Mouse (Mus musculus): ENCODE measurements around the gene Dnajb13. TPM values are rescaled to one million over a fixed set of nuclear protein-coding genes. Genes with fewer than 3 reads are reported as not detected.
"Not testable (repeated sequence)": the region's sequence is repeated elsewhere in the genome, so short reads cannot be mapped to it uniquely, and the experiment has no call there.

Gene Dnajb13
- total and polyA plus RNA-seq, 3 experiments = 0.17 to 0.24 (median 0.20) TPM

DNA sequence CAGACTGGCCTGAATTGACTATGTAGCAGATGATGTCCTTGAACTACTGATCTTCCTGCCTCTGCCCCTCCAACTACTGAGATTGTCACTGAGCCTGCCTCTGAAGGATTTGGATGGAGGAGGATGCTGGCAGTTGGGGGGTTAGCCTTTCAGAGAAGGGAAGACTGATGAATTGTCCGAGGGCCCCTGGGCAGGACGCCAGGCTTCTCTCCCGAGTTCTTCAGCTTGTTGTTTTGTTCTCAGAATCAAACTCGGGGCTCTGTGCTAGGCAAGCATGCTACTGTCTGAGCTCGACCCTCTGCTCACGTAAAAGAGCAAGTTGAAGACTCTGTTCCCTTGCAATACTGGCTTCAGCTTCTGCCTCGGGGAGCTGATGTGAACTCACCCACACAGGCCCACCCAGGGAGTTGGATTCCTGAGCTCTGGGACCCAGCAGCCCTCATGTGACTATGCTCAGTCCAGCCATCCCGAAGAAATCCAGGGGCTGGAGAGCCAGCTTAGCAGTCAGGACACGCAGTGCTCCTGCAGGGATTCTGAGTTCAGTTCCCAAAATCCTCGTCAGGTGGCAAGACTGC lies 26.2 kb downstream of the Dnajb13 start:
- no peak for DNase-seq

DNA sequence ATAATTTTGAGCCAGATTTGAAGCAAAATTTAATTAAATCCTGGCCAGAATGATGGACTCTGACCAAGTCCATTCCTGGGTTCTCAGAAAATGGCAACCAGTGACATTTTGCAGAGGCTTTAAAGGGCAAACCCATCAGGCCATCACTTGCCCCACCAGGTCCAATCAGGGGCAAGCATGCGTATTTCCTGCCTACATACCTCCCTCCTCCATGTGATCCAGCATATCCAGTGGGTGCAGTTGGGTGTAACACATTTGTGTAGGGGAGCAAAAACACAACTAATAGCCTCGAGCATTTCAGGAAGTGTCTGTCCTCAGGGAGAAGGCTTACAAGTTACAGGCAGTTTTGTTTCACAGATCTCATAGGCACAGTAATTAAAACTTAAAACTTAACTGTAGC lies 27.5 kb downstream of the Dnajb13 start:
- no peak for DNase-seq

DNA sequence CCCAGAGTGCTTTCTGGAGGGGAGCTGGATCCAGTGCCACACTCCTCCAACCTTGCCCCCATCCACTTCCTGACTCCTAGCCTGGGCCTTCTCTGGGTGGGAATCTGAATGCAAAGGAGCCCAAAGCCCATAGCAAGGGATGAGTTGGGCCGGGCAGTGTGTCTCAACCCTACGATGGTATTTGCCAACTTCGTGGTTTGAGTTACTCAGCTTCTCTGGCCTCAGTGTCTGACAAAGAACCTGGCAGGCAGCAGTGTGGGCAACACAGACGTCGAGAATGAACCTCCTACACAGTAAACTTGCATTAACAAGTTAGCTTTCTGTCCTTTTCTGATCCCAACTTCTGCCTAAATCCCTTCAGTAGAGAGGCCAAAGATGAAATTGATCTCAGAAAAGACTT lies 30.3 kb downstream of the Dnajb13 start:
- peak; percentile 62 for DNase-seq

DNA sequence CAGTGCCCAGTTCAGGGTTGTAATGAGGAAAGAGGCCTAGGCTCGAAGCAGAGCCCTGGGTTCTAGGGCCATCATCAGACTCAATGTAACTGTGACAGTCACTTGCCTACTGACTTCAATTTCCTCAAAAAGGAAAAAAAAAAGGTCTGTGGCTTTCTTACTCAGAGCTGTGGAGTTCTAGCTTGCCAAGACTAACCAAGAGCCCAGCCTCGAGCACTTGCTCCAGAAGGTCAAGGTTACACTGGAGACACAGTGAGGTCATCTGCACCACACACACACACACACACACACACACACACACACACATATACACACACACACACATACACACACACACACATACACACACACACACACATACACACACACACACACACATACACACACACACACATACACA lies 32.7 kb downstream of the Dnajb13 start:
- DNase-seq = not testable (repeated sequence)

DNA sequence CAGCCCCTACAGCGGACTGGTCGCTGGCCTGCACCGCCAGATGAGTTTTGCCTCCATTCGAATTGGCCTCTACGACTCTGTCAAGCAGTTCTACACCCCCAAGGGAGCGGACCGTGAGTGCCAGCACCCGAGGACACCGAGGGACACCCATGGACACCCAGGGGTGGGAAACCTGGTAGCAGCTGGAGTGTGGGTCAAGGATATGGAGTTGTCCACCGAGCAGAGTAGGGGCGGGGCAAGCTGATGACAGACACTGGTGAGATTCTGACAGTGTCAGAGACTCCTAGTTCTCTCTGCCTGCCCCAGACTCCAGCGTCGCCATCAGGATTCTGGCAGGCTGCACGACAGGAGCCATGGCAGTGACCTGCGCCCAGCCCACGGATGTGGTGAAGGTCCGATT lies 34.6 kb downstream of the Dnajb13 start:
- no peak for DNase-seq

DNA sequence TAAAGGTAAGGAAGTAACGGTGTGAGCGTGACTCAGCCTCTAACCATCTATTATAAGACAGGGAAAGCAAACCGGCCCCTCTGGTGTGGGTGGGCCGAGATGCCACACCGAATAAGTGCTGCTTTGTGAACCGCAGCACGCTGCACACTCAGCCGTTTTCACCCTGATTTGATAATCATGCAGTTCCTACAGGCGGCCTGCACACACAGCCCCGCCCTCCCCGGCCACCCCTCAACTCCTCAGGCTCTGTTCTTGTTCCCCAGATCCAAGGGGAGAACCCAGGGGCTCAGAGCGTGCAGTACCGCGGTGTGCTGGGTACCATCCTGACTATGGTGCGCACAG lies 35.0 kb downstream of the Dnajb13 start:
- DNase-seq = no peak

DNA sequence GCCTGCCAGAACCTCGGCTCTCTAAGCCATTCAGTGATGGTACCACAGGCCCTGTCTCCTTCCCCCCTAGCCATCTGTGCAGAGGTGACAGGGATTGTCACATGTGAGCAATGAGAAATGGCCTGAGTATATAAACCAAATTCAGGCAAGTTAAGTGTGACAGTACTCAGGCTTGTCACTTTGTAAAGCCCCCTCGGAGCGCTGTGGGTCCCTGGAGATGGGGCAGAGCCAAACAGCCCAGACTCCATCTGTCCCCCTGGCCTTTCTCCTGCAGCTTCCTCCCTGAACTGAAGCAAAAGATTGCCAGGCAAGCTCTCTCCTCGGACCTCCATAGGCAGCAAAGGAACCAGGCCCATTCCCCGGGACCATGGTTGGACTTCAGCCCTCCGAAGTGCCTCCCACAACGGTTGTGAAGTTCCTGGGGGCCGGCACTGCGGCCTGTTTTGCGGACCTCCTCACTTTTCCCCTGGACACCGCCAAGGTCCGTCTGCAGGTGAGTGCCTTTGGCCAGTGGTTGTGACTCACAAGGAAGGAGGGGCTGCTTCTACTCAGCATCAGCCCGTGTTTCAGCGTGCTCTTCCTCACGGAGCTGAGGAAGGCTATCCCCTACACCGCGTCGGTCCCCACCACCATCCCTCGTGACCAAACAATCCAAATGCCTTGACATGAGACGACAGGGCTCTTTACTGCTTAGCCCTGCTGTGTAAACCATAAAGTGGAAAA lies 35.5 kb downstream of the Dnajb13 start:
- DNase-seq = no peak

DNA sequence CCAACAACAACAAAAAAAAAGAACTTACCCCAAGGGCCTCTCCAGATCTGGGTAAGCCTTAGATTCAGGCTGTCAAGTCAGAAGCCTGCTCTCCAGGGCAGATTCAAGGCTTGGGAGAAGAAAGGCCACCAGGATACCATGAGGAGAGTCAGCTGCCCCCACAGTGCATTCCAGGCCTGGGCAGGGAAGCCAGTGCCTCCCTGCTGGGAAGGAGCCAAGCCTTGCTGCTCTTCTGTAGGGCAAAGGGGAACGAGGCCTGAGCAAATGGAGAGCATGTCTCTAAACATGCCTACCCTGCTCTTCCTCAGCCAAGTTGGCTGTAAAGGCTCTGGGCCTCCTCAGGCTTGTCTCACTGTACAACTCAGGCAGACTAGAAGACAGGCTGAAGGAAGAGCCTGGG lies 40.1 kb downstream of the Dnajb13 start:
- DNase-seq = peak; percentile 69

DNA sequence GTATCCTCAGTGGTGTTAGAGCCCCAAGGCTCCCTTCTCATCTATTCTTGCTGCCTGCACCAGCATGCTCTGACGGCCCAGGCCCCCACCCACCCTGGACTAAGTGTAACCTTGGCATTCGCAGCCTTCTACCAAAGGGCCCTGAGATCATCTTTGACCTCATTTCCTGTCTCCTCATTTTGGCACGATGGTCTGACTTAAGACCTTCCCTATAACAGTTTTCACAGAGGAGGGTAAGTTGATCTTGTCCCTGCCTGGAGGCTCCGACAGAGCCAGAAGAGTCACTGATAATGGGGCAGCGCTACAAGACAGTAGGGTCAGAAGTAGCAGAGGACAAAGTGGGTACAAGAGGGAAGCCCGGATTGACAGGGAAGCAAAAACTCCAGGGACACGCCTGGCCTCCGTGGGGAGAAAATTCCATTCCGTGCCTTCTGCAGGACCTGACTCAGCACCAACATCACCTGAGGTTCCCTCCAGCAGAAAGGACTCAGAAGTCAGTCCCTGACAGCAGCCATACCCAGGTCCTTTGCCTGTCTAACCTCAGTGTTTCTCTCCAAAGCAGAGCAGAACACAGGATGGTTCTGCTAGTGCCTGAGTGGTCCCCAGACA lies 40.8 kb downstream of the Dnajb13 start:
- peak; percentile 31 for DNase-seq

DNA sequence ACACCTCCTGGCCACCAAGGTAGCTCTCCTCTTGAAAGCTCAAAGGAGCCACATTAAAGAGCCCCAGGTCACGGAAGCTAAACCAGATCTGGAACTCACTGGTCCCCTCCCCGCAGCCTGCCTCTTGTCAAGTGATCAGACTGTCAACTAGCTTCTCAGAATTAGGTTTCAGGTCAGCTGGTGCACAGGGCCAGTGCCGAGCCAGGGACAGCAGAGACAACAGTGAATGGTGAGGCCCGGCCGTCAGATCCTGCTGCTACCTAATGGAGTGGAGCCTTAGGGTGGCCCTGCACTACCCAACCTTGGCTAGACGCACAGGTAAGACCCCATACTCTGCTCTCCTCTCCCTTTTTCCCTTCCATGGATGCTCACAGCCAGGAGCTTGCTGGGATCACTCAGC lies 42.0 kb downstream of the Dnajb13 start, which contains the start of gene Ucp3:
Ucp3 (plus strand) TSS at position 214 of the 400 bp plus-strand sequence.
- DNase-seq = peak; percentile 54

DNA sequence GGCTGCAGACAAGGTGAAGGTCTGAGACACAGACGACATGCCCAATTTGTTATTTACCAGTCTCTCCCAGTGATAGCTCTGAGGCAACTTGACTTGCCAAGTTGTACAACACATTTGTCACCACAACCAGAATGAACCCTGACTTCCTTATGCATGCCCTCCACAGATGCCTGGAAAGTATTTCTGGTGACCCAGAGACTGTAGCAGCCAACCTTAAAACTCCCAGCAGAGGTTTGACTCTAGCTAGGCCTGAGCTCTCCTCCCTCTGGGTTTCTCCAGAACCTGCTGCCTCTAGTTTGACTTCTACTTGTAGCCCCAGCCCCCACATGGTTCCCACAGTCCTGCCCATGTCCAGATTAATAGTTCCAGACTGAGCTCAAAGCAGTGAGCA lies 43.4 kb downstream of the Dnajb13 start:
- DNase-seq = no peak

DNA sequence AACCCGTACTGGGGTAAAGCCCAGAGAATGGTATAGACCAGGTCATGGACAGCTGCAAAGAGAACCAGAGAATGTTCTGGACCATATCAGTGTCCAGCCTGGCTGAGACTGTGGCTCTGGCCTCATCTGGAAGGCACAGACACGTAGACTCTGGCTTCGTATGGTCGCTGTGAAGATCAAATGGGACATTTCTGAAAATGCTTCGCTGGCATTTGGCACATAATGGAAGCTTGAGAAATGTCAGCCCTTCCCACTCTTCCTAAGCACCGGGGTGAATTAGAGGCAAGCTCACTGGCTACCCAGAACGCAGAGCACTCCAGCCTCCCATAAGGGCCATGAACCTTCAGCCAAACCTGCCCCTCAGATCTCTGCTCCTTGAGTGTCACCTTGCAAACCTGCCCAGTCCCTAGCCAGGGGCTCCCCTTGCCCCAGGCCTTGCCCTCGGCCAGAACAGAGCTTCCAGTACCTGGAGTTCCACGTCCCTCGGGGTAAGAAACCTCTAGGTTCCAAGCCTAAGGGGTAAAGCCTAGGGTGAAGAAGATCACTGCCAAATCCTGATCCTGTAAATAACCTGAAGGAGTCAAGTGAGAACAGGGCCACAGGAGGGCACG lies 43.9 kb downstream of the Dnajb13 start:
- no peak for DNase-seq

DNA sequence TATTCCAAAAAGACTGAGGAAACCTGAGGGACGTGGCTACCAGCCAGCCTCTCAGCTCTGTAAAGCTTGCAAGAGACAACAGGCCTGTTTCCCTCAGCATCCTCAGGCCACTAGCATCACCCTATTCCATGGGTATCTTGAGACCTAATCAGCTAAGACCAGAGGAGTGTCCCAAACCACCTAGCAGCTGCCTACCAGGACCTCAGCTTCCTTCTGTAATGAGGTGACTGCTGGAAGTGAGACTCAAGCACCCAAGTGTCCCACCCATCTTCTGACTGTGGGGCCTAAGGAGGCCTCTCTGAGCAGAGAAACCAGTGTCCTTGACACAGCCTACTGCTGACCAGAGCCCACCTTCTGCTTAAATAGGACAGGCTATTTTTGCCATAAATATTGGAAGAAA lies 45.3 kb downstream of the Dnajb13 start:
- DNase-seq = no peak

DNA sequence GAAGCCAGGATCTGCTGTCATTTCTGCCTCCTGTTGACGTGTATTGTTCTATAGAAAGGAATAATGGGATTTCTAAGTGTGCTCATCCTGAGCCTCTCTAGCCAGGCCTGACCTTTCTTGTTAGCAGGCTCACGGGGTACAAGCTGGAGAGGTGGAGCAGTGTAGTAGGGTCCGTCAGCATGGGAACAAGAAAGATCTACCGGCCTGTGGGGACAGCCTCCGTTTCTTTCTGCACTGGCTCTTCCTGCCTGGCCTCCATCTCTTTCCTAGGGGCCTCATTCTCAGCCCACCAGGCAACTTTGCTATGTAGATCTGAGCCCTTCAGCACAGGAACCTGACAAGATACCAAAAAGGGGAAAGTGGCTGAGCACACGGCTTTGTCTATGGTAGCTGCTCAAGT lies 46.0 kb downstream of the Dnajb13 start:
- no peak for DNase-seq

DNA sequence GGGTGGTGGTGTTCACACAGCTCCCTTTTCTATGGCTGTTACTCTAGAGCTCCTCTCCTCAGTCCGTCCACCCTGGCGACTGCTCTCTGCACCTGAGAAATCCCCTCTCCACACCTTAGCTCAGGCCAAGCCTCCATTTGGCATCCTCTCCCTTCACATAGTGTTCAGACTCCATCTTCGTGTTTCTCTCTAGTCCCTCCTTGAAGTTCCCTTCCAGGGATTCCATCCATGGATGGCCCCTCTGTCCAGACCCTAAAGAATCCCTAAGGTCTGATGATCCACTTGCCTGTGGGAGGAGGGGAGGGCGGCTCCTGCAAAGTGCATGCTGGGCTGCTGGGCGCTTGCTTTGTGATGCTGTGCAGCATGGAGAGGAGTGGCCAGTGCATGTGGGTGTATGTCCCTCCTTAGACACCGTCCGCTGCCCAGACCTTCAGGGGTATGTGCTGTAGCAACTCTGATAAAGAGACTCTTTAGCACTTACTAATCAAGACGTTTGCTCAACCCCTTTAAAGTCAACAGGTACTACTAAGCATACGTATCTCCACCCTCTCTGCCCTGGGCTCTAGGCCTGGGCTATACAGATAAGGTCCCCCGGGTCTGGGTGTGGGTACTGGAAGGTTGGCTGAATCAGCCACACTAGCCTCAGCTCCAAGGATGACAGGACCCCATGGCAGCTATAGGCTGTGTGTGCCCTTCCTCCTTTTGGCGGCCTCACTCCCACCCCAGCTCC lies 47.8 kb downstream of the Dnajb13 start:
- DNase-seq = no peak

DNA sequence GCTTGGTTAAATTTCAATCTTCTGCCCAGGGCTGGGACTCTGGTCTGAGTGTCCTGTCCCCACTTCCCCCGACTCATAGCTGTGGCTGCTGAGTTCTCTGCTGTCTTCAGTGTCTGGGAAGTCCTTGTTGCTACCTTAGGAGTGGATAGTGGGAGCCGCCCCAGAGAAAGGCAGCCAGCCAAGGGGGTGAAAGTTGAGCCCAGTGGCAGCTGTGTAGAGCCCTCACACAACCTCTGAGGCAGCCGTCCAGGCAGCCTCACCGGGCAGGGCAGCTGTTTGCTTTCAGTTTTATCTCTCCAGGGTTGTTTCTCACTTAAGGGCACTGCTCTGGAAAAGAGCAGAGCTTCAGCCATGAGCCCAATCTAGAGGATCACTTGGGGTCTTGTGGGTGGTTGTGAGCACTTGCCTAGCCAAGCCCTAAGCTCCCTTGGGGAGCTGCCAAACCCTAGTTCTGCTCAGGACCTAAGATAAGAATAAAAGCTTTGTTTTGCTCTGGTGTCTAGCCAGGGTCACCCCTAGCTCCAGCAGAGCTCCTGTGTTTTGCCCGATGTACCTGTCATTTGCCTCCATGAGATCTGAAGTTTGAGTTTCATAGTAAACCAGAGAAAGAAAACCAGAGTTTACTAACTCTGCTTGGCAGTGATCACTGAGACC lies 49.0 kb downstream of the Dnajb13 start:
- peak; percentile 87 for DNase-seq

DNA sequence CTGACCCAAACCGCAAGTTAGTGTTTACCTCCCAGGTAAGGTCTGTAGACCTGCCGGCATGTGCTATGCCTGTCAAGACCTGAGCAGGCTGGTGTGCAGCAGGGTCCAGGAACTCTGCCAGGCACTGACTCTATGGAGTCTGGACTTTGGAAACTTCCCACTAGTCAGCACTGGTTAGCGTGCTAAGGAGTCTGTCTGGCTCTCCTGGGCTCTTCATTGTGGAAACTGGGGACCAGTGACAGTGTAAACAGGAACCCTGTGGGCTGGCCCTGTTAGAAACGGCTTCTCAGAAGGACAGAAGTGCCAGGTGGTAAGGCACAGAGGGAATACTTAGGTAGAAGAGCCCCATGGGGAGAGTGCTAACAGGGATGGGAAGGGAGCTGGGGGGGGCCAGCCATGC lies 49.5 kb downstream of the Dnajb13 start:
- DNase-seq = peak; percentile 31

DNA sequence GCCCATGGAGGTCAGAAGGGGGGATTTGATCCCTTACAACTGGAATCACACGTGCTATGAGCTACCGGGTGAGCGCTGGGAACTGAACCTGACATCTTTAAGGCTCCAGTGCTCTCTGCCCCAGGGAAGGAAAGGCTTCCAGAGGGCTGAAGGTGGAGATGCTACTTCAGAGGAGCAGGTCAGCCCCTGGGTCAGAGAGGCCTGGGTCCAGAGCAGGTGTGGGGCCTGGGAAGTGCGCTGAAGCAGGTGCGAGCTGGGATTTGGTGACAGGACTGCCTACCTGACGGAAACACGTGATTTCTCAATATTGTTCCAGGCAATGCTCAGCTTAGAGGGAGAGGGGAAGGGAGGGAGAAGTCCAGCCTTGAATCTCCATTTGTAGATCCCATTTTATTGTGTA lies 50.5 kb downstream of the Dnajb13 start:
- no peak for DNase-seq

DNA sequence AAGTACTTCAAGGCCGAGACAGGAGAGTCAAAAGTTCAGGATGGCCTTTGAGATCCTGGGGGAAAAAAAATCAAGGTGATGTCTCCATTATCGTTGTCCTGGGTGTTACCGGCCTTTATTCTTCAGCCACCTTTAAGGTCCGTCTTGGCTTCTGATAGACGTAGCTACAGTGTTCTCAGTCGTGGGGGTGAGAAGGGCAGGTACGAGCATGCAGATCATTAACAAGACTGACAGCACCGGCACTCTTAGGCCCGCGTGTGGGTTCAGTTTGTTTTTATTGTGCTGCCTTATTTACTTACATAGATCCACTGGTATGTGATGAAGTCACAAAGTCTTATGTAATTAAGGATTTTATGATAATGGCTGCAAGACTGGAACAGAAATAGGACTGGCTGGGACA lies 51.0 kb downstream of the Dnajb13 start:
- DNase-seq = no peak

DNA sequence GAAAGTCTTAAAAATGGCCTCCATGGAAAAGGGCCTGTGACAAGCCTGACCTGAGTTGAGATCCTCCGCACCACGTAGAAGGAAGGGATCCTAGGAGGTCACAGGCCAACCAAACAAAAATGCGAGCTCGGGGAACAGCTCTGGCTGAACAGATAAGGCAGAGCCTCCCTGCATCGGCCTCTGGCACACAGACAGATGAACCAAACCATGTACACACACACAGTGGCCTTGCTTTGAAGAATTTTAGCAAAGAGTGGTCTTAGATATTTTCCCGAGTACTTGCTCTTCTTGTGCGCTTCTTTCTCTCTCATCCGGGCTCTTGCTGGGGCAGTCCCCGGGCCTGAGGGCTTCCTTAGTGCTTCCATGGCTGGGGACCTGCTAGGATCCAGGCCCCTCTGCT lies 51.6 kb downstream of the Dnajb13 start:
- DNase-seq = no peak

DNA sequence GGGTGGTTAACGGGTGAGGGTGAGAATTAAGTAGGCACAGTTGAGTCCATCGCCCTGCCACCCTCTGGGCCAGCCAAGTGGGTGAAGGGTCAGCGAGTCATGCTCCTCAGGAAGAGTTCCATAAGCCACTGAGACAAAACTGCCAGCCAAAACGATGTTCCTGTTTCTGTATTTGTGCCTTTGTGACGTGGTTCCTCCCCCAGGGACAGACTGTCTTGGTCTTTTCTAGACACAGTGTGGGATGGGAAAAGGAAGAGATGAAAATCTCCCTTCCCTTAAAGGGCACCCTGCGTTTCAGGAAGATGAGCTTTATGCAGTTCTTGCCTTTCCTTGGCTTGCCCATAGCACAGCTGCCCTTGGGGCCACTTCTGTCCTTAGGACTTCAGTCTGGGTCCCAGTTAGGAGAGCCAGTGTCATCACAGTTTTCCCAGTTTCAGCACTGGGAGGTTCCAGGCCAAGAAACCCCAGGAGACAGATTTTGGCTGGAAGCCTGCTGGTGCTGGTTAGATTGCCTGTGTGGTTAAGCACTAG lies 53.1 kb downstream of the Dnajb13 start:
- peak; percentile 82 for DNase-seq

DNA sequence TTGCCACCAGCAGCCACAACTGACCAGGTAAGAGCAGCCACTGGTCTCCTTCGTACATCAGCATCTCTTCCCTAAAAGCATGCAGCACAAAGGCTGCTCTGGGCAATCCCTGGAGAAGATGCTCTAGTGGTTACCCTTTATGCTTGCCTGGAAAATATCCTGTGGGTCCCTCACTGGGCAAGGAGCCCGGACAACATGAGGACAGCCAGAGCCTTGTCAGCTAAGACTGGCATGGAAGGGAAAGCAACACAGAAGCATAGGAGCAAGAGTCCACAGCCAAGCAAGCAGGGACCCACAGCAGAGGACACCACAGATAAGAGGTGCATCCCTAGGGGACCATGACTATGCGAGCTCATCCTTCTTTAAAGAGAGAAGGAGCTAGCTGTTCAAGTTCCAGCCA lies 54.9 kb downstream of the Dnajb13 start:
- DNase-seq = no peak
